Mouse (Mus musculus) MEL (cell line): ENCODE data around the gene Tgfbr3. TPM values are rescaled to one million over a fixed set of nuclear protein-coding genes. Genes with fewer than 3 reads are reported as not detected.

ENCODE experiments used
- DNase-seq: peaks from one replicate; pipeline ENCODE4 v3.0.0; 2011; ENCODE audit warnings: low read depth, low spot score
- H3K27ac ChIP-seq: 2 replicates; pipeline ENCODE4 v1.5.1; 2012; ENCODE audit warnings: low read depth, mild to moderate bottlenecking, control low read depth, low read length, moderate library complexity; ENCODE audit not compliant: control insufficient read depth
- H3K27me3 ChIP-seq, 2 experiments: fragments of 150-350 bp in 1 of 2; sonication (generic) in 1 of 2; 2 replicates each; pipeline ENCODE4 v1.6.1; 2012; ENCODE audit warnings: low read length in 2 of 2, mild to moderate bottlenecking in 2 of 2, improper control_type of control experiment in 1 of 2, moderate library complexity in 1 of 2; ENCODE audit not compliant: insufficient read depth in 2 of 2, control insufficient read depth in 1 of 2
- H3K36me3 ChIP-seq, 2 experiments: 2 replicates each; pipeline ENCODE4 v1.6.1; 2012 to 2014; ENCODE audit warnings: low read length in 2 of 2, improper control_type of control experiment in 1 of 2, inconsistent platforms in 1 of 2, mild to moderate bottlenecking in 1 of 2; ENCODE audit not compliant: insufficient read depth in 2 of 2, control insufficient read depth in 1 of 2
- H3K4me1 ChIP-seq, 2 experiments: fragments of 150-350 bp in 1 of 2; sonication (generic) in 1 of 2; 2 replicates each; pipeline ENCODE4 v1.6.1; 2012; ENCODE audit warnings: low read length in 2 of 2, improper control_type of control experiment in 1 of 2, mild to moderate bottlenecking in 1 of 2; ENCODE audit not compliant: insufficient read depth in 2 of 2, control insufficient read depth in 1 of 2
- H3K4me3 ChIP-seq, 2 experiments: fragments of 150-350 bp in 1 of 2; sonication (generic) in 1 of 2; 2 replicates each; pipeline ENCODE4 v1.5.1; 2012; ENCODE audit warnings: low read depth in 2 of 2, low read length in 2 of 2, mild to moderate bottlenecking in 2 of 2, moderate library complexity in 2 of 2, control low read depth in 1 of 2, improper control_type of control experiment in 1 of 2; ENCODE audit not compliant: control insufficient read depth in 1 of 2, insufficient read depth in 1 of 2
- H3K79me2 ChIP-seq: 2 replicates; pipeline ENCODE4 v1.6.1; 2012; ENCODE audit warnings: mild to moderate bottlenecking, low read length, moderate library complexity; ENCODE audit not compliant: control insufficient read depth, poor library complexity, insufficient read depth
- H3K9ac ChIP-seq: 2 replicates; pipeline ENCODE4 v1.6.1; 2012; ENCODE audit warnings: low read depth, mild to moderate bottlenecking, control low read depth, low read length, moderate library complexity; ENCODE audit not compliant: control insufficient read depth, poor library complexity, severe bottlenecking
- H3K9me3 ChIP-seq: fragments of 150-350 bp; sonication (generic); replicated peaks from 2 replicates; pipeline ENCODE4 v1.6.1; 2012; ENCODE audit warnings: mild to moderate bottlenecking, low read length, improper control_type of control experiment, moderate library complexity; ENCODE audit not compliant: insufficient read depth
- CHD1 ChIP-seq: IDR thresholded peaks from 2 replicates; pipeline ENCODE4 v1.6.1; 2012; ENCODE audit warnings: low read depth, mild to moderate bottlenecking, inconsistent platforms, low read length, improper control_type of control experiment
- CTCF ChIP-seq, 3 experiments: IDR thresholded peaks in 2 of 3; conservative IDR thresholded peaks in 1 of 3; 2 replicates each; pipeline ENCODE4 v1.5.1; 2011 to 2012; ENCODE audit warnings: low read length in 3 of 3, low read depth in 2 of 3, mild to moderate bottlenecking in 2 of 3, improper control_type of control experiment in 1 of 3, inconsistent platforms in 1 of 3, mixed read lengths in 1 of 3, moderate library complexity in 1 of 3; ENCODE audit not compliant: control insufficient read depth in 1 of 3, insufficient read depth in 1 of 3, poor library complexity in 1 of 3, severe bottlenecking in 1 of 3
- E2F4 ChIP-seq: IDR thresholded peaks from 2 replicates; pipeline ENCODE4 v1.6.1; 2011; ENCODE audit warnings: low read depth, low read length, improper control_type of control experiment, borderline replicate concordance
- EP300 ChIP-seq, 2 experiments: IDR thresholded peaks; 2 replicates each; pipeline ENCODE4 v1.6.1; 2011; ENCODE audit warnings: improper control_type of control experiment in 2 of 2, low read length in 2 of 2, low read depth in 1 of 2, mild to moderate bottlenecking in 1 of 2
- ETS1 ChIP-seq: IDR thresholded peaks from 2 replicates; pipeline ENCODE4 v1.6.1; 2012; ENCODE audit warnings: low read depth, mild to moderate bottlenecking, inconsistent platforms, low read length, improper control_type of control experiment, moderate library complexity
- GABPA ChIP-seq: IDR thresholded peaks from 2 replicates; pipeline ENCODE4 v1.6.1; 2012; ENCODE audit warnings: low read depth, mild to moderate bottlenecking, inconsistent platforms, low read length, improper control_type of control experiment, moderate library complexity
- GATA1 ChIP-seq: IDR thresholded peaks from 2 replicates; pipeline ENCODE4 v1.6.1; 2011; ENCODE audit warnings: low read depth, low read length, improper control_type of control experiment
- JUND ChIP-seq: IDR thresholded peaks from 2 replicates; pipeline ENCODE4 v1.6.1; 2011; ENCODE audit warnings: low read depth, mild to moderate bottlenecking, improper control_type of control experiment, low read length
- MAFK ChIP-seq: IDR thresholded peaks from 2 replicates; pipeline ENCODE4 v1.6.1; 2011; ENCODE audit warnings: low read depth, mild to moderate bottlenecking, low read length, improper control_type of control experiment, borderline replicate concordance
- MAX ChIP-seq: IDR thresholded peaks from 2 replicates; pipeline ENCODE4 v1.6.1; 2011; ENCODE audit warnings: low read length, improper control_type of control experiment
- MAZ ChIP-seq: IDR thresholded peaks from 2 replicates; pipeline ENCODE4 v1.6.1; 2012; ENCODE audit warnings: low read depth, mild to moderate bottlenecking, inconsistent platforms, low read length, improper control_type of control experiment
- MXI1 ChIP-seq: IDR thresholded peaks from 2 replicates; pipeline ENCODE4 v1.6.1; 2011; ENCODE audit warnings: mild to moderate bottlenecking, low read depth, low read length, improper control_type of control experiment
- MYB ChIP-seq: IDR thresholded peaks from 2 replicates; pipeline ENCODE4 v1.6.1; 2011; ENCODE audit warnings: mild to moderate bottlenecking, low read depth, low read length, improper control_type of control experiment
- NRF1 ChIP-seq: IDR thresholded peaks from 2 replicates; pipeline ENCODE4 v1.6.1; 2014; ENCODE audit warnings: low read depth, mild to moderate bottlenecking, inconsistent platforms, low read length, improper control_type of control experiment, moderate library complexity; ENCODE audit not compliant: poor library complexity, insufficient read depth, severe bottlenecking
- POLR2AphosphoS2 ChIP-seq: IDR thresholded peaks from 2 replicates; pipeline ENCODE4 v1.6.1; 2011; ENCODE audit warnings: low read length, improper control_type of control experiment
- RAD21 ChIP-seq: IDR thresholded peaks from 2 replicates; pipeline ENCODE4 v1.6.1; 2011; ENCODE audit warnings: mild to moderate bottlenecking, low read depth, low read length, improper control_type of control experiment
- SIN3A ChIP-seq: IDR thresholded peaks from 2 replicates; pipeline ENCODE4 v1.6.1; 2012; ENCODE audit warnings: low read length, improper control_type of control experiment, inconsistent platforms
- TAL1 ChIP-seq: IDR thresholded peaks from 2 replicates; pipeline ENCODE4 v1.6.1; 2012; ENCODE audit warnings: mild to moderate bottlenecking, inconsistent platforms, low read length, moderate library complexity, mixed read lengths
- TCF12 ChIP-seq: IDR thresholded peaks from 2 replicates; pipeline ENCODE4 v1.6.1; 2014; ENCODE audit warnings: low read depth, mild to moderate bottlenecking, inconsistent platforms, low read length, improper control_type of control experiment, moderate library complexity
- USF1 ChIP-seq: IDR thresholded peaks from 2 replicates; pipeline ENCODE4 v1.6.1; 2014; ENCODE audit warnings: low read depth, mild to moderate bottlenecking, inconsistent platforms, low read length, improper control_type of control experiment, moderate library complexity
- ZNF384 ChIP-seq: IDR thresholded peaks from 2 replicates; pipeline ENCODE4 v1.6.1; 2012; ENCODE audit warnings: low read depth, mild to moderate bottlenecking, inconsistent platforms, low read length, improper control_type of control experiment
- polyA plus RNA-seq, 2 experiments: library from polyadenylated mRNA; stranded (reverse) in 1 of 2; unstranded in 1 of 2; fragments of >175 nt in 1 of 2; fragments of >200 nt in 1 of 2; gene quantifications; 2 replicates each; pipeline versions ENCODE4 v1.2.1 to v1.2.4; 2012; ENCODE audit warnings: low replicate concordance in 2 of 2, low read depth in 1 of 2; ENCODE audit not compliant: insufficient read length in 2 of 2, insufficient read depth in 1 of 2, missing spikeins in 1 of 2
- total RNA-seq: library from RNA; depleted of rRNA; stranded (reverse); fragments of 300-350 nt; gene quantifications from 2 replicates; pipeline ENCODE4 v1.2.3, GENCODE M21; 2012

Tgfbr3 gene
- total and polyA plus RNA-seq, 3 experiments = 3.0 to 5.9 TPM; not detected in 1

DNA sequence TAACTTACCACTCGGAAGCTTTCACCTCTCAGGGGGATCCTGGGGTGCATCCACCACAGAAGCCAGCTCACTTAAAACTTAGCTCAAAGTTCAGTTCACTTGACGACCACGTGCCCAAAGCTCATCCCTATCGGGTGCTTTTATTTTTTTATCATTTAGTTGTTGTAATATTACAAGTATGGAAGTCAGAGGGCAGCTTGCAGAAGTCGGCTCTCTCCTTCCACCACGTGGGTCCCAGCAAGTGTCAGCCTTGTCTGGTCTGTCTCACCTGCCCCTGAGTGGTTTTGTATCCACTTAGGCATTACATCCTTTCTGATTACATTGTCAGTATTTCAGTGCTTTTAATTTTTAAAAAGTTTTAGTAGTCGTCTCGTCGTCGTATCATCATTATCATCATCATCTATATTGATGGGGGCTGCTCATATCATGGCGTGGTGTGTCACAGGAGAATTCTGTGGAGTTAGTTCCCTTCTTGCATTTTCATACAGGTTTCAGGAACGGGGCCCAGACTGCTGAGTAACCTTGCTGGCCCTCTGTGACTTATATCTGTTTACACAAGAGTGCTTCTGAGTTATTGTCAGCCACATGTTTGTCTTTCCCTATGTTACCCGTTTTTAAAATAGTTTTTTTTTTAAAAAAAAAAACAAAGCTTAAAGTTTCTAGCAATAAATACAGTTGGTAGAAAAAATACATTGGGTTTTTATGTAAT, 14.8 kb upstream of the Tgfbr3 start:
- no peaks in the 10 kb centered on the region for H3K36me3 ChIP-seq

GRCm38 (mm10) chr5:107303350-107303861, 14.0 kb upstream of the Tgfbr3 start:
- Histone ChIP-seq H3K4me1 (no peaks in the 10 kb centered on the region), H3K79me2 (no peaks in the 10 kb centered on the region), H3K27me3 (peaks cover 0 to 4% of the 10 kb centered on the region in 2 experiments; a peak in 1 of 4 replicates), H3K36me3 (no peaks in the 10 kb centered on the region), H3K27ac (no peak overlapping the region), H3K9ac (peak overlapping the region; percentile 46), H3K4me3 (peak overlapping the region; percentile 17 to 60), H3K9me3 (no peaks in the 10 kb centered on the region)
- DNase-seq = peak; percentile 73
- TF ChIP-seq JUND = no peak
- 0 out of 2 replicates have a peak, but pooled peaks have one; percentile 14 for TF ChIP-seq GATA1
- no peak for TF ChIP-seq MYB
- no peak for TF ChIP-seq POLR2AphosphoS2
- TF ChIP-seq MAZ = no peak
- peak in 1 of 2 experiments; percentile 16; a peak in 1 of 4 replicates for TF ChIP-seq EP300 (IDR thresholded peaks at IDR 0.05; ENCODE audit: low read depth in 1 of 2, low read length in 2 of 2)
- TF ChIP-seq TCF12 = peak; percentile 18; the same call in 1 of the 2 replicates
- no peak for TF ChIP-seq NRF1
- no peak for TF ChIP-seq CTCF (IDR thresholded peaks at IDR 0.05 in 2 of 3, conservative IDR thresholded peaks at IDR 0.05 in 1 of 3; ENCODE audit: control insufficient read depth in 1 of 3, insufficient read depth in 1 of 3, low read depth in 2 of 3, low read length in 3 of 3, poor library complexity in 1 of 3, severe bottlenecking in 1 of 3)
- no peak for TF ChIP-seq MXI1
- no peak for TF ChIP-seq USF1
- no peak for TF ChIP-seq CHD1
- TF ChIP-seq ETS1 = peak; percentile 75
- TF ChIP-seq ZNF384 = no peak
- TF ChIP-seq TAL1 = 0 out of 2 replicates have a peak, but pooled peaks have one; percentile 11
- TF ChIP-seq SIN3A = no peak; the same call in 1 of the 2 replicates
- TF ChIP-seq MAFK = peak; percentile 92
- no peak for TF ChIP-seq GABPA
- TF ChIP-seq RAD21 = no peak

More for the DNA sequence above, 14.8 kb upstream of the Tgfbr3 start:
- H3K4me1 ChIP-seq = no peaks in the 10 kb centered on the region
- no peaks in the 10 kb centered on the region for H3K9me3 ChIP-seq
- TF ChIP-seq E2F4 (no peak), MAX (peak; percentile 46; the same call in 1 of the 2 replicates), MXI1 (peak; percentile 67; the same call in 1 of the 2 replicates), SIN3A (peak; percentile 46)
- peak overlapping the region; percentile 46 for H3K9ac ChIP-seq
- peak; percentile 30 for DNase-seq
- H3K79me2 ChIP-seq = no peaks in the 10 kb centered on the region
- H3K27ac ChIP-seq = no peak overlapping the region
- peak overlapping the region; percentile 17 to 60 for H3K4me3 ChIP-seq
- peaks cover 0 to 4% of the 10 kb centered on the region in 2 experiments; a peak in 1 of 4 replicates for H3K27me3 ChIP-seq
